Mouse (Mus musculus) brown adipose tissue, adult 24 weeks (tissue): ENCODE results near the gene Mical2. TPM values are rescaled to one million over a fixed set of nuclear protein-coding genes. Genes with fewer than 3 reads are reported as not detected.
A peak's percentile ranks its signal among the peaks of the same experiment; 100 is the strongest.

Experiments used
- H3K27ac ChIP-seq: fragments of 200-500 bp; replicated peaks from 2 replicates; pipeline ENCODE4 v1.5.1; 2012; ENCODE audit warnings: low read depth, mild to moderate bottlenecking, low read length
- H3K4me1 ChIP-seq: fragments of 200-500 bp; 2 replicates; pipeline ENCODE4 v1.6.1; 2012; ENCODE audit warnings: low read length, mixed read lengths; ENCODE audit not compliant: control insufficient read depth, insufficient read depth, insufficient read length
- H3K4me3 ChIP-seq: fragments of 200-500 bp; 2 replicates; pipeline ENCODE4 v1.5.1; 2012; ENCODE audit warnings: low read depth, mild to moderate bottlenecking, low read length, moderate library complexity; ENCODE audit not compliant: insufficient read depth
- polyA plus RNA-seq: library from polyadenylated mRNA; stranded (reverse); fragments of >200 nt; gene quantifications from 2 replicates; pipeline ENCODE4 v1.2.4, GENCODE M21; 2012; ENCODE audit not compliant: missing spikeins, insufficient read depth, insufficient read length

Gene Mical2
- polyA plus RNA-seq, 1 experiment: 18.7 TPM

GRCm38 (mm10) chr7:112202194-112202593, 23.5 kb upstream of the Mical2 start:
- peaks cover 16% of the 10 kb centered on the region; the same call in 1 of the 2 replicates for H3K4me1 ChIP-seq
- no peak overlapping the region for H3K27ac ChIP-seq
- no peak overlapping the region for H3K4me3 ChIP-seq

- Histone ChIP-seq H3K4me3 (no peak overlapping the region), H3K27ac (no peak overlapping the region), H3K4me1 (peaks cover 16% of the 10 kb centered on the region; the same call in 1 of the 2 replicates)
Observed at GRCm38 (mm10) chr7:112202843-112203242, 22.8 kb upstream of the Mical2 start.

- Histone ChIP-seq H3K4me1 (peaks cover 24% of the 10 kb centered on the region), H3K4me3 (no peak overlapping the region), H3K27ac (peak overlapping the region; percentile 90)
Observed at GRCm38 (mm10) chr7:112203937-112204336, 21.7 kb upstream of the Mical2 start.

GRCm38 (mm10) chr7:112204380-112204963, 21.2 kb upstream of the Mical2 start:
- H3K4me3 ChIP-seq: no peak overlapping the region
- peak overlapping the region; percentile 90 for H3K27ac ChIP-seq
- H3K4me1 ChIP-seq: peaks cover 25% of the 10 kb centered on the region

- Histone ChIP-seq H3K4me1 (peaks cover 25% of the 10 kb centered on the region), H3K27ac (peak overlapping the region; percentile 88), H3K4me3 (no peak overlapping the region)
Observed at GRCm38 (mm10) chr7:112205513-112205912, 20.1 kb upstream of the Mical2 start.

- no peak overlapping the region for H3K27ac ChIP-seq
- H3K4me1 ChIP-seq: peaks cover 25% of the 10 kb centered on the region
Observed at GRCm38 (mm10) chr7:112207717-112208116, 17.9 kb upstream of the Mical2 start.

GRCm38 (mm10) chr7:112208323-112209167, 17.1 kb upstream of the Mical2 start:
- Histone ChIP-seq H3K4me1 (peaks cover 19% of the 10 kb centered on the region), H3K27ac (peak overlapping the region; percentile 86), H3K4me3 (no peak overlapping the region)

More at GRCm38 (mm10) chr7:112207717-112208116, 17.9 kb upstream of the Mical2 start:
- no peak overlapping the region for H3K4me3 ChIP-seq

GRCm38 (mm10) chr7:112209621-112210020, 16.0 kb upstream of the Mical2 start:
- Histone ChIP-seq H3K4me1 (peaks cover 13% of the 10 kb centered on the region), H3K27ac (no peak overlapping the region), H3K4me3 (no peak overlapping the region)

- Histone ChIP-seq H3K27ac (peak overlapping the region; percentile 24), H3K4me3 (no peak overlapping the region), H3K4me1 (peaks cover 13% of the 10 kb centered on the region)
Observed at GRCm38 (mm10) chr7:112212921-112213721, 12.5 kb upstream of the Mical2 start.

- no peak overlapping the region for H3K4me3 ChIP-seq
- H3K4me1 ChIP-seq: peaks cover 4% of the 10 kb centered on the region; the same call in 1 of the 2 replicates
- H3K27ac ChIP-seq: no peak overlapping the region
Observed at GRCm38 (mm10) chr7:112215871-112216270, 9.8 kb upstream of the Mical2 start.

GRCm38 (mm10) chr7:112216720-112217119, 8.9 kb upstream of the Mical2 start:
- H3K4me3 ChIP-seq: peak overlapping the region; percentile 21; the same call in 1 of the 2 replicates
- peak overlapping the region; percentile 63 for H3K27ac ChIP-seq
- H3K4me1 ChIP-seq: peaks cover 4% of the 10 kb centered on the region; the same call in 1 of the 2 replicates

GRCm38 (mm10) chr7:112217208-112217607, 8.4 kb upstream of the Mical2 start:
- H3K4me3 ChIP-seq: peak overlapping the region; percentile 21; the same call in 1 of the 2 replicates
- H3K27ac ChIP-seq: peak overlapping the region; percentile 63
- H3K4me1 ChIP-seq: peaks cover 4% of the 10 kb centered on the region; the same call in 1 of the 2 replicates

- H3K4me1 ChIP-seq: peaks cover 4% of the 10 kb centered on the region; the same call in 1 of the 2 replicates
- H3K27ac ChIP-seq: no peak overlapping the region
- H3K4me3 ChIP-seq: no peak overlapping the region
Observed at GRCm38 (mm10) chr7:112222733-112223524, 2.7 kb upstream of the Mical2 start.

GRCm38 (mm10) chr7:112224854-112225253, 802 bp upstream of the Mical2 start:
- Histone ChIP-seq H3K4me1 (peaks cover 4% of the 10 kb centered on the region; the same call in 1 of the 2 replicates), H3K27ac (no peak overlapping the region), H3K4me3 (no peak overlapping the region)
